Mouse (Mus musculus): ENCODE measurements around the gene Gtf3c4.
A peak's percentile ranks its signal among the peaks of the same experiment; 100 is the strongest.

Gtf3c4 gene

GRCm38 (mm10) chr2:28803406-28803805 is 36.8 kb downstream of the Gtf3c4 start:
- DNase-seq (ENCODE audit: low read depth, low spot score), result no peak

GRCm38 (mm10) chr2:28799575-28799974 is 40.6 kb downstream of the Gtf3c4 start:
- no peak for DNase-seq (ENCODE audit: low read depth, low spot score)

- peak; percentile 55 for DNase-seq (ENCODE audit: low read depth, low spot score)
Measured at GRCm38 (mm10) chr2:28798390-28798789, 41.8 kb downstream of the Gtf3c4 start.

- peak; percentile 66 for DNase-seq (ENCODE audit: low read depth, low spot score)
Measured at GRCm38 (mm10) chr2:28797490-28798106, 42.6 kb downstream of the Gtf3c4 start.

GRCm38 (mm10) chr2:28796298-28796697 is 43.9 kb downstream of the Gtf3c4 start:
- no peak for DNase-seq (ENCODE audit: low read depth, low spot score)

GRCm38 (mm10) chr2:28794623-28795022 is 45.5 kb downstream of the Gtf3c4 start:
- DNase-seq (ENCODE audit: low read depth, low spot score), result no peak

- DNase-seq (ENCODE audit: low read depth, low spot score), result peak; percentile 73
Measured at GRCm38 (mm10) chr2:28792931-28793610, 47.1 kb downstream of the Gtf3c4 start.

GRCm38 (mm10) chr2:28787067-28787619 is 53.0 kb downstream of the Gtf3c4 start:
- no peak for DNase-seq (ENCODE audit: low read depth, low spot score)

- no peak for DNase-seq (ENCODE audit: low read depth, low spot score)
Measured at GRCm38 (mm10) chr2:28786355-28787066, 53.6 kb downstream of the Gtf3c4 start.

GRCm38 (mm10) chr2:28781310-28781709 is 58.9 kb downstream of the Gtf3c4 start:
- DNase-seq (ENCODE audit: low read depth, low spot score), result no peak

GRCm38 (mm10) chr2:28780001-28780782 is 60.0 kb downstream of the Gtf3c4 start:
- DNase-seq (ENCODE audit: low read depth, low spot score), result no peak

- DNase-seq (ENCODE audit: low read depth, low spot score), result no peak
Measured at GRCm38 (mm10) chr2:28776728-28777127, 63.4 kb downstream of the Gtf3c4 start.

- no peak for DNase-seq (ENCODE audit: low read depth, low spot score)
Measured at GRCm38 (mm10) chr2:28774073-28774472, 66.1 kb downstream of the Gtf3c4 start.

Measured in brain, embryonic 18.5 days (tissue).